17 mouse cellular contexts compared by ENCODE assay signal in the genomic region with DNA sequence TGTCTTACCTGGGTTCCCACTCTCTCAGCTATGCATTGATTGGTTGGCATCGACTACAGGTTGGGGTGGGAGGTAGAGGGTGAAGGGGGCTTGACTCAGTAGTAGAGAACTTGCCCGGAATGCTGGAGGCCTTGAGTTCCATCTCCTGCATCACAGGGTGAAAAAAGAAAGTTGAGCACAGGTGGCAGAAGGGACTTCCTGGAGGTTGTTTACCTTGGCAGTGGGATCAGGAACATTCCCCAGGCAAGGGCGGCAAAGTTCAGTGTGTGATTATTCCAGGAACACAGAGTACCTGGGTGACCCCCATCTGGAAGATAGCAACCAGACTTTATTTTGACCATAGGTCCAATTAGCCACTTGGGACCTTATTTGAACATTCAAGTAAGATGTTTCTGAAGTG. TPM values are rescaled to one million over a fixed set of nuclear protein-coding genes. Genes with fewer than 3 reads are reported as not detected.
DNase-seq lines count a peak whose midpoint lies in the region; ATAC-seq and TF ChIP-seq lines count a peak whose summit lies in the region.
"Had no signal": no experiment of that assay in that cellular context is flagged by ENCODE, and none has a peak within 500 bp of the region (broad histone marks: within the 10 kb centered on the region; RNA-seq: fewer than 3 reads in every experiment).

No protein-coding gene starts in this region.

- H3K4me2 ChIP-seq in kidney, embryonic 15.5 days, result no peak overlapping the region
- H3K4me2 ChIP-seq in intestine, embryonic 16.5 days (ENCODE audit: low read depth, low read length), result no peak overlapping the region
- H3K4me2 ChIP-seq: heart, embryonic 11.5 days; midbrain, embryonic 12.5 days had no signal

- H3K36me3 ChIP-seq in kidney, adult 2 months (ENCODE audit: control insufficient read depth, insufficient read depth, low read length), result no peaks in the 10 kb centered on the region
- H3K36me3 ChIP-seq in kidney, embryonic 15.5 days, result no peaks in the 10 kb centered on the region
- no peaks in the 10 kb centered on the region for H3K36me3 ChIP-seq in intestine, embryonic 16.5 days (ENCODE audit: control insufficient read depth, insufficient read depth, low read length)
- H3K36me3 ChIP-seq in small intestine, adult 2 months (ENCODE audit: control insufficient read depth, insufficient read depth, low read length), result no peaks in the 10 kb centered on the region
- H3K36me3 ChIP-seq: midbrain, embryonic 12.5 days had no signal

- H3K9me3 ChIP-seq in kidney, embryonic 15.5 days (replicated peaks), result no peaks in the 10 kb centered on the region
- no peaks in the 10 kb centered on the region for H3K9me3 ChIP-seq in intestine, embryonic 16.5 days (ENCODE audit: control insufficient read depth, low read length)
- H3K9me3 ChIP-seq: midbrain, embryonic 12.5 days had no signal

- no peak overlapping the region for H3K4me3 ChIP-seq in kidney, adult 2 months (ENCODE audit: insufficient read depth, low read depth, low read length)
- no peak overlapping the region for H3K4me3 ChIP-seq in kidney, embryonic 15.5 days (replicated peaks)
- no peak overlapping the region for H3K4me3 ChIP-seq in intestine, embryonic 16.5 days (ENCODE audit: low read length)
- H3K4me3 ChIP-seq in small intestine, adult 2 months (ENCODE audit: low read depth, low read length), result no peak overlapping the region
- H3K4me3 ChIP-seq: layer of hippocampus, adult 2 months; midbrain, embryonic 12.5 days had no signal

- peaks cover 5% of the 10 kb centered on the region; the same call in 1 of the 2 replicates for H3K4me1 ChIP-seq in kidney, adult 2 months (ENCODE audit: control insufficient read depth, insufficient read depth, low read length)
- H3K4me1 ChIP-seq in kidney, embryonic 15.5 days, result no peaks in the 10 kb centered on the region
- H3K4me1 ChIP-seq in intestine, embryonic 16.5 days (ENCODE audit: control insufficient read depth, insufficient read depth, low read length), result no peaks in the 10 kb centered on the region
- peaks cover 2% of the 10 kb centered on the region; the same call in 1 of the 2 replicates for H3K4me1 ChIP-seq in small intestine, adult 2 months (ENCODE audit: control insufficient read depth, insufficient read depth, insufficient read length, low read length)
- H3K4me1 ChIP-seq: midbrain, embryonic 12.5 days had no signal

- TF ChIP-seq CTCF in kidney, adult 2 months (conservative IDR thresholded peaks at IDR 0.05; ENCODE audit: insufficient read depth, insufficient read length, low read depth, low read length), result no peak
- TF ChIP-seq CTCF in small intestine, adult 2 months (IDR thresholded peaks at IDR 0.05; ENCODE audit: extremely low read depth, insufficient read length, insufficient replicate concordance, low read depth, low read length), result no peak

- peak overlapping the region; percentile 47 for H3K27ac ChIP-seq in kidney, adult 2 months (ENCODE audit: insufficient read depth, low read depth, low read length)
- H3K27ac ChIP-seq in kidney, embryonic 15.5 days, result no peak overlapping the region
- no peak overlapping the region for H3K27ac ChIP-seq in intestine, embryonic 16.5 days (ENCODE audit: low read length)
- H3K27ac ChIP-seq in small intestine, adult 2 months (ENCODE audit: insufficient read depth, low read depth, low read length), result peak overlapping the region; percentile 86
- H3K27ac ChIP-seq: layer of hippocampus, adult 2 months; macrophage; midbrain, embryonic 12.5 days had no signal

- TF ChIP-seq POLR2A in kidney, adult 2 months (IDR thresholded peaks at IDR 0.05; ENCODE audit: low read depth, low read length), result no peak
- no peak for TF ChIP-seq POLR2A in small intestine, adult 2 months (IDR thresholded peaks at IDR 0.05; ENCODE audit: low read depth, low read length)

- no peak for ATAC-seq in kidney, embryonic 15.5 days (replicated peaks; ENCODE audit: low FRiP score)
- ATAC-seq in intestine, embryonic 16.5 days, result peak; percentile 71; the same call in 1 of the 2 replicates
- ATAC-seq in cerebellum, adult (ENCODE audit: insufficient number of reproducible peaks, low FRiP score, low TSS enrichment), result no peak
- ATAC-seq: hindbrain, embryonic 16.5 days; Patski had no signal

- peak; percentile 86 for DNase-seq in kidney, adult 2 months
- peak; percentile 67 to 85 for DNase-seq in lung, adult 18-20 months
- no peak for DNase-seq in layer of hippocampus, postnatal 14 days (ENCODE audit: low spot score in 2 of 2)
- DNase-seq: cerebellum, postnatal 25 days; gastrocnemius, postnatal 10 days; thymus, adult 18-20 months had no signal

- no peaks in the 10 kb centered on the region; the same call in 1 of the 2 replicates for H3K27me3 ChIP-seq in kidney, adult 2 months (replicated peaks; ENCODE audit: control insufficient read depth, insufficient read depth, low read length)
- no peaks in the 10 kb centered on the region for H3K27me3 ChIP-seq in kidney, embryonic 15.5 days
- no peaks in the 10 kb centered on the region for H3K27me3 ChIP-seq in intestine, embryonic 16.5 days (replicated peaks; ENCODE audit: control insufficient read depth, insufficient read depth, low read length)
- no peaks in the 10 kb centered on the region for H3K27me3 ChIP-seq in small intestine, adult 2 months (ENCODE audit: control insufficient read depth, insufficient read depth, low read length)
- H3K27me3 ChIP-seq: Patski had no signal

- WGBS in kidney, adult 2 months, result 47% methylated on average over 3 of the region's 3 CpGs
- 71% methylated on average over 3 of the region's 3 CpGs for WGBS in kidney, embryonic 15.5 days
- WGBS in intestine, embryonic 16.5 days, result 66% methylated on average over 3 of the region's 3 CpGs
- WGBS in small intestine, adult 2 months, result 22% methylated on average over 3 of the region's 3 CpGs

- no peak overlapping the region for H3K9ac ChIP-seq in kidney, embryonic 15.5 days
- no peak overlapping the region for H3K9ac ChIP-seq in intestine, embryonic 16.5 days (ENCODE audit: low read depth, low read length)
- H3K9ac ChIP-seq: midbrain, embryonic 12.5 days had no signal

RNA-seq across cellular contexts. Expression of a gene that starts 14.3 kb away (rescaled TPM):
- polyA plus RNA-seq in kidney, adult 2 months (2012; rRNA removed), result 12.4 and 17.1 TPM in 2 replicates
- polyA plus RNA-seq in kidney, embryonic 15.5 days (2015; fragmentation: Nextera tagmentation; extraction: Ambion mirVana), result 31.7 and 36.2 TPM in 2 replicates
- polyA plus RNA-seq in intestine, embryonic 16.5 days (2015; fragmentation: Nextera tagmentation; extraction: Ambion mirVana), result 26.2 and 27.6 TPM in 2 replicates
- 7.5 and 9.9 TPM in 2 replicates for polyA plus RNA-seq in small intestine, adult 2 months (2012; rRNA removed)
- 10 to 100 TPM in 1 of 2 experiments, 1 to 10 TPM in 1; 9.8 to 10.2 TPM for total RNA-seq in layer of hippocampus, postnatal 14 days (2021)

RNA-seq across cellular contexts. Expression of a gene that starts 26.8 kb away (rescaled TPM):
- polyA plus RNA-seq in kidney, adult 2 months (2012; rRNA removed), result 19.2 and 26.3 TPM in 2 replicates
- 13.2 and 14.6 TPM in 2 replicates for polyA plus RNA-seq in kidney, embryonic 15.5 days (2015; fragmentation: Nextera tagmentation; extraction: Ambion mirVana)
- polyA plus RNA-seq in intestine, embryonic 16.5 days (2015; fragmentation: Nextera tagmentation; extraction: Ambion mirVana), result 0.75 and 0.82 TPM in 2 replicates
- polyA plus RNA-seq in small intestine, adult 2 months (2012; rRNA removed), result 148 and 162 TPM in 2 replicates
- total RNA-seq in layer of hippocampus, postnatal 14 days (2021), result 1 to 10 TPM; 5.7 to 6.8 TPM
- total RNA-seq: gastrocnemius, postnatal 10 days; heart, postnatal 25 days had no signal

Comparison
In these comparisons a context has a peak if more than half of its experiments do, and no peak if none do; other contexts are left out.
1. H3K27ac ChIP-seq: peak in kidney, adult 2 months (single experiment) and small intestine, adult 2 months (single experiment); none in kidney, embryonic 15.5 days (single experiment) and intestine, embryonic 16.5 days (single experiment).
2. DNase-seq: peak in kidney, adult 2 months (single experiment) and lung, adult 18-20 months (2 of 2); none in layer of hippocampus, postnatal 14 days (0 of 2).